Mouse (Mus musculus) Patski (cell line): Measurements from ENCODE around the gene Ccdc136. TPM values are rescaled to one million over a fixed set of nuclear protein-coding genes. Genes with fewer than 3 reads are reported as not detected.

Source experiments
- ATAC-seq: fragments of 100-300 bp; one replicate; pipeline ENCODE4 v1.8.0; 2021
- CTCF ChIA-PET: fragments of 350-600 bp; sonication (Branson Sonifier 250); formaldehyde crosslinking; loops from one replicate; lab custom pipeline; 2022; ENCODE audit warnings: inconsistent platforms; lab: Charles Lee
- POLR2A ChIA-PET: fragments of 350-600 bp; sonication (Branson Sonifier 250); formaldehyde crosslinking; loops from one replicate; lab custom pipeline; 2022; ENCODE audit warnings: antibody characterized with exemption, inconsistent platforms; lab: Charles Lee
- DNase-seq: peaks from one replicate; pipeline ENCODE4 v3.0.0-alpha.2; 2011; ENCODE audit warnings: low read depth, low spot score
- H3K27me3 ChIP-seq: fragments of 371-371 bp; one replicate; pipeline ENCODE4 v1.5.1; 2021
- CTCF ChIP-seq: fragments of 100-300 bp; IDR thresholded peaks from one replicate; pipeline ENCODE4 v1.5.1; 2021
- in situ Hi-C: fragments of 300-500 bp; cut with MboI; formaldehyde crosslinking; loops from 3 replicates; pipeline ENCODE4 v1.11.1; 2018; ENCODE audit warnings: low pct_unique_long_range_greater_than_20kb, mixed read lengths
- polyA plus RNA-seq: library from polyadenylated mRNA; unstranded; gene quantifications from one replicate; pipeline ENCODE4 v1.2.3, GENCODE M21; 2021

Ccdc136 gene
- polyA plus RNA-seq, 1 experiment from 2014 or later = 27.6 TPM

DNA sequence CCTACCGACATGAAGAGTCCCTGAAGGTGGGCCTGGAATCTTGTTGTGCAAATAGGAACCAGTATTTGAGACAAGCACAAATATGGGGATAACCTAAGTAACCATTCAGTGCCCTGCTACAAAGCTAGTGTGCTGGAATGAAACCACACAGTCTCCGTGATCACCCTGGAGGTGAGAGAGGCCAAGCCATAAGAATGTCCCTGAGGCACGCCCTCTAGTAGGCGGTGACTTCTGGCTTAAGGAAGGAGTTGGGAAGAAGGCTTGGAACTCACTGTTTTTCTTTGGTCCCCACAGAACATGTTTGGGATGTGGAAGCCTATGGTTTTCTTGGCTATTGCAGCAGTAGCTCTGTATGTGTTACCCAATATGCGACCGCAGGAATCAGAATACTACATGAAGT lies 30.2 kb downstream of the Ccdc136 start:
- DNase-seq (no peak), ATAC-seq (no peak)
- ChIA-PET CTCF (interaction anchor here (1.4 kb wide), 1 partner anchor 11 kb away, joined by 5 read pairs; no protein-coding TSS in a partner anchor), POLR2A (no interaction called here)
- TF ChIP-seq CTCF = no peak
- in situ Hi-C loops = no loop called here
- no peaks in the 10 kb centered on the region for H3K27me3 ChIP-seq

- POLR2A ChIA-PET = no interaction called here
- TF ChIP-seq CTCF = no peak
- no peak for DNase-seq
Measured at GRCm38 (mm10) chr6:29428171-29428570, 32.1 kb downstream of the Ccdc136 start.

GRCm38 (mm10) chr6:29430681-29431420 lies 34.7 kb downstream of the Ccdc136 start:
- no peaks in the 10 kb centered on the region for H3K27me3 ChIP-seq
- CTCF ChIA-PET = interaction anchor here (1.1 to 1.2 kb wide), 3 partner anchors 11 to 20 kb away, joined by 3 to 4 read pairs (median 3); no protein-coding TSS in a partner anchor
- TF ChIP-seq CTCF = no peak
- POLR2A ChIA-PET = interaction anchor here (1.3 kb wide), 1 partner anchor 8 kb away, joined by 3 read pairs; no protein-coding TSS in a partner anchor
- DNase-seq = no peak
- in situ Hi-C loops = no loop called here
- no peak for ATAC-seq

More at GRCm38 (mm10) chr6:29428171-29428570, 32.1 kb downstream of the Ccdc136 start:
- CTCF ChIA-PET = interaction anchor here (2.4 kb wide), 1 partner anchor 33 kb away, joined by 7 read pairs; the partner anchor contains the start of gene Ccdc136
- H3K27me3 ChIP-seq = no peaks in the 10 kb centered on the region
- ATAC-seq = no peak
- in situ Hi-C loops = no loop called here

DNA sequence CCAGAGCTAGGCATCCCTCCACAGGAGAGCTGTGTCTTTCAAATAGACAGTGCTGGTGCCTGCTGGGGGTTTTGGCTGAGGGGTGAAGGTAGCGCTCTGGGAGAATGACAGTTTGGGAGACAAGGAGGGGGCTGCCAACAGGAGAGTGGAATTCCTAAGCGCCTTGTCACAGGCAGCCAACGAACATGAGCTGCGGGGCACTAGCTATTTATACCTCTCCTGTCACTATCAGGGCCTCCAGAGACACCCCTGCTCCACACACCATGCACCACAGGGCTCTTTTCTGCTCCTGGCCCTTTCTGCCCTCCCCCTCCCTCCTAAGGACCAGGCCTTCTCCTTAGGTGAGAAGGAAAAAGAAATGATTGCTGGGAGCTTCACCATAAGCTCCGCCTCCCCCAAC lies 35.4 kb downstream of the Ccdc136 start:
- in situ Hi-C loops = no loop called here
- TF ChIP-seq CTCF = no peak
- ChIA-PET CTCF (interaction anchor here (1.2 kb wide), 1 partner anchor 17 kb away, joined by 3 read pairs; no protein-coding TSS in a partner anchor), POLR2A (interaction anchor here (1.3 kb wide), 1 partner anchor 9 kb away, joined by 3 read pairs; no protein-coding TSS in a partner anchor)
- no peaks in the 10 kb centered on the region for H3K27me3 ChIP-seq
- ATAC-seq (no peak), DNase-seq (no peak)

DNA sequence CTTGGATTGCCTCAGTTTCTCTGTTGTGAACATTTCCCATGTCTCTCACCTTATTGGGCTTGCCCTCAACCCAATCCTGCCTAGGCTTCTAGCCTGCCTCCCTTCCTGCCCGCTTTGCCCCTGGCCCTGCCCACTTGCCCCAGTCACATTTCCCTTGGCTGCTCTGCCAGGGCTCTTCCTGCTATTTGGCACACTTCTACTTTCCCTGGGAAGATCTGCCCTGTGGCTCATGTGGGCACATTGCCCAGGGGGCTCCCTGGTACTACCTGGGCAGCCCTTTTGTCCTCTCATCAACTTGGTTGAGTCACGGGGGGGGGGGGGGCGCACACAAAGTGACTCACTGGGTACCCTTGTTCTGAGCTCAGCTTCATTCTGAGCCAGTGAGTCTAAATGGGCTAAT lies 36.0 kb downstream of the Ccdc136 start:
- in situ Hi-C loops = no loop called here
- ATAC-seq (no peak), DNase-seq (no peak)
- POLR2A ChIA-PET = interaction anchor here (0.6 to 1.6 kb wide), 3 partner anchors 9 to 188 kb away, joined by 3 to 6 read pairs (median 3); no protein-coding TSS in a partner anchor
- TF ChIP-seq CTCF = no peak
- H3K27me3 ChIP-seq = no peaks in the 10 kb centered on the region
- CTCF ChIA-PET = interaction anchor here (1.2 kb wide), 1 partner anchor 18 kb away, joined by 3 read pairs; no protein-coding TSS in a partner anchor

DNA sequence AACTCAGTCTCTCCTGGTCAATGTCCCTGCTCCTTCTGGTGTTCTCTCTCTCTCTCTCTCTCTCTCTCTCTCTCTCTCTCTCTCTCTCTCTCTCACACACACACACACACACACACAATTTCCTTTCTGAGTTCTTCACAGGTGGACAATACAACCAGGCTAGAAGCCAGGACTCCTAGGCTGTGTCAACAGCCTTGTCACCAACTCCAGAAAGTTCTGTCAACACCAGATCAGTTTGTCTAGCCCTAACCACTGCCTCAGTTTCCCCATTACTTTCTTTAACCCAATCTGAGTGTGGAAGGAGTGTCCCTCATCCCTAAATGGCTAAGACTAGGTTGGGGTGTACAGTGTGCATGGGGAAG lies 36.5 kb downstream of the Ccdc136 start:
- TF ChIP-seq CTCF = no peak
- DNase-seq (no peak), ATAC-seq (no peak)
- POLR2A ChIA-PET = interaction anchor here (0.6 to 1.6 kb wide), 2 partner anchors 10 to 188 kb away, joined by 3 to 6 read pairs; no protein-coding TSS in a partner anchor
- H3K27me3 ChIP-seq = no peaks in the 10 kb centered on the region
- in situ Hi-C loops = no loop called here
- CTCF ChIA-PET = no interaction called here

GRCm38 (mm10) chr6:29433038-29433803 lies 37.1 kb downstream of the Ccdc136 start, which contains the start of gene Flnc:
Gene Flnc (plus strand): TSS chr6:29433256.
- ChIA-PET POLR2A (interaction anchor here (0.6 to 1.6 kb wide), 4 partner anchors 11 to 37 kb away, joined by 3 to 6 read pairs (median 4); no protein-coding TSS in a partner anchor), CTCF (no interaction called here)
- DNase-seq = no peak
- peak; percentile 17 for ATAC-seq
- TF ChIP-seq CTCF = no peak
- H3K27me3 ChIP-seq = no peaks in the 10 kb centered on the region
- in situ Hi-C loops = no loop called here

GRCm38 (mm10) chr6:29433804-29434795 lies 38.0 kb downstream of the Ccdc136 start:
- ChIA-PET CTCF (no interaction called here), POLR2A (interaction anchor here (0.6 to 2.1 kb wide), 7 partner anchors 12 to 174 kb away, joined by 3 to 17 read pairs (median 4); partner anchors contain the start of gene Ccdc136)
- no peak for ATAC-seq
- H3K27me3 ChIP-seq = no peaks in the 10 kb centered on the region
- no peak for DNase-seq
- no peak for TF ChIP-seq CTCF
- in situ Hi-C loops = no loop called here
